Mouse (Mus musculus) hindbrain, embryonic 12.5 days (tissue): ENCODE measurements around the gene Snrpb. TPM values are rescaled to one million over a fixed set of nuclear protein-coding genes. Genes with fewer than 3 reads are reported as not detected.
A peak's percentile ranks its signal among the peaks of the same experiment; 100 is the strongest.

ENCODE experiments used
- ATAC-seq: fragments of 200-750 bp; cut with Nextera tagmentation; 2 replicates; pipeline ENCODE4 v1.8.0; 2017; ENCODE audit warnings: moderate TSS enrichment; ENCODE audit not compliant: low FRiP score
- H3K27ac ChIP-seq: fragments of 300-500 bp; sonication (generic); 2 replicates; pipeline ENCODE4 v1.5.1; 2016; ENCODE audit warnings: mild to moderate bottlenecking
- H3K27me3 ChIP-seq: fragments of 300-500 bp; sonication (generic); 2 replicates; pipeline ENCODE4 v1.6.1; 2016; ENCODE audit warnings: mild to moderate bottlenecking
- H3K36me3 ChIP-seq: fragments of 300-500 bp; sonication (generic); 2 replicates; pipeline ENCODE4 v1.6.1; 2016; ENCODE audit warnings: mild to moderate bottlenecking
- H3K4me1 ChIP-seq: fragments of 300-500 bp; sonication (generic); 2 replicates; pipeline ENCODE4 v1.6.1; 2016
- H3K4me2 ChIP-seq: fragments of 300-500 bp; sonication (generic); replicated peaks from 2 replicates; pipeline ENCODE4 v1.6.1; 2016; ENCODE audit warnings: mild to moderate bottlenecking
- H3K4me3 ChIP-seq: fragments of 300-500 bp; sonication (generic); 2 replicates; pipeline ENCODE4 v1.5.1; 2016; ENCODE audit warnings: mild to moderate bottlenecking
- H3K9ac ChIP-seq: fragments of 300-500 bp; sonication (generic); 2 replicates; pipeline ENCODE4 v1.6.1; 2016; ENCODE audit warnings: mild to moderate bottlenecking, moderate library complexity
- H3K9me3 ChIP-seq: fragments of 300-500 bp; sonication (generic); replicated peaks from 2 replicates; pipeline ENCODE4 v1.6.1; 2016; ENCODE audit warnings: mild to moderate bottlenecking
- WGBS: fragments of 180-500 bp; shearing (Covaris S2); methylation state at CpG from one replicate; pipeline ENCODE4 v1.1.7; 2016; 5-methylcytosine and 5-hydroxymethylcytosine counted together
- polyA plus RNA-seq: library from polyadenylated mRNA; unstranded; fragments of >200 nt; fragmentation: Nextera tagmentation; extraction: Ambion mirVana; gene quantifications from 2 replicates; pipeline ENCODE4 v1.2.1, GENCODE M21; 2016

Gene Snrpb
- polyA plus RNA-seq, 1 experiment from 2014 or later = 489 TPM

DNA sequence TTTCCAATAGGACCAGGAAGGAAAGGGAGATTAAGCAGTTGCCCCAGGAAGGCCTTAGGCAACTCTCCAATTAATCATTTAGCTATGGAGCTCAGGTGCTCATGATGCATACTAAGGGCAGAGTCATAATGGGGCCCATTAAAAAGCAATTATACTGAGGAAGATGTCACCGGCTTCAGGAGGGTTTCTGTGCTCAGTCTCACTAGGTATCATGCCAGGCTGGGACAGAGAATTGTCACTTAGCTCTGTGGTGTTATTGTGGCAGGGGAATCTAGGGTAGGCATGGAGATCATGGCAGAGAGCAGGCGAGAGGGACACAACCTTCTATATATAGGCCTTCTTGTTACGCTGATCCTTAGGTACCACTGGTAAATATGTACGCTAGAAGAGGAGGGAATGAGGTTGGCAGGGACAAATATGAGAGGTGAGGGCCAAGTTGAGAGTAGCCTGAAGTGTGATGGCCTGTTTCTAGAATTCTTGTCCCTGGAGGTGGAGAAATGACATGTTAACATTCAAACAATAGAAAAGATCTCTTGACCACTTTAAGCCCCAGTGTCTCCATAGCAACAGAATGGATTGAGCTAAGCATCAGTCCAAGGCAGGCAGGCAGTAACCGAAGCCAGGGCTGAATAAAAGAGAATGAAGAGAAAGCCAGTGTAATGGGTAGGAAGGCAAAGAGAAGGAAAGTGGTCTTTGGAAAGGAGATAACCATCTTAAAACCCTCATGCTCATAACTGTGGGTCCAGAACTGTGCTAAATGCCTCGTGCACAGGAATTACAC, 53.7 kb downstream of the Snrpb start:
- WGBS = 59% methylated on average over 6 of the region's 6 CpGs
- peak overlapping the region; percentile 35; the same call in 1 of the 2 replicates for H3K27ac ChIP-seq
- no peak overlapping the region for H3K4me3 ChIP-seq
- 0 out of 2 replicates have a peak, but pooled peaks cover 5% of the 10 kb centered on the region for H3K9me3 ChIP-seq
- ATAC-seq = peak; percentile 54
- no peaks in the 10 kb centered on the region for H3K27me3 ChIP-seq
- H3K36me3 ChIP-seq = no peaks in the 10 kb centered on the region
- no peak overlapping the region for H3K4me2 ChIP-seq
- no peak overlapping the region for H3K9ac ChIP-seq
- peaks cover 11% of the 10 kb centered on the region for H3K4me1 ChIP-seq

Other genes with a start within 250 kb of the Snrpb start
- 0.05 TPM in 1 of 2 replicates, not detected in the other for gene Tgm3, start 167.1 kb downstream of the Snrpb start, polyA plus RNA-seq
- gene Tgm6, start 67.0 kb downstream of the Snrpb start, polyA plus RNA-seq = not detected in 2 replicates
- not detected in 2 replicates for gene Tmc2, start 15.8 kb upstream of the Snrpb start, polyA plus RNA-seq
- gene Nop56, start 95.0 kb upstream of the Snrpb start, polyA plus RNA-seq = 262 and 300 TPM in 2 replicates
- gene Idh3b, start 105.1 kb upstream of the Snrpb start, polyA plus RNA-seq = 118 and 119 TPM in 2 replicates
- 3.4 TPM in 2 replicates for gene Ebf4, start 115.8 kb upstream of the Snrpb start, polyA plus RNA-seq
- 53.3 and 57.0 TPM in 2 replicates for gene Cpxm1, start 218.2 kb upstream of the Snrpb start, polyA plus RNA-seq
- 0.34 TPM in 1 of 2 replicates, not detected in the other for gene Gm28372, start 225.8 kb upstream of the Snrpb start, polyA plus RNA-seq
- 0.35 TPM in 1 of 2 replicates, not detected in the other for gene 1700020A23Rik, start 225.9 kb upstream of the Snrpb start, polyA plus RNA-seq
- gene Tmem239, start 227.1 kb upstream of the Snrpb start, polyA plus RNA-seq = not detected in 2 replicates
- gene Vps16, start 244.9 kb upstream of the Snrpb start, polyA plus RNA-seq = 107 and 115 TPM in 2 replicates
- gene Pced1a, start 245.3 kb upstream of the Snrpb start, polyA plus RNA-seq = 12.3 and 12.4 TPM in 2 replicates